Mouse (Mus musculus) myocyte (in vitro differentiated cells): ENCODE results near the gene Cox5a. TPM values are rescaled to one million over a fixed set of nuclear protein-coding genes. Genes with fewer than 3 reads are reported as not detected.
A peak's percentile ranks its signal among the peaks of the same experiment; 100 is the strongest.

Source experiments
- H3K27me3 ChIP-seq: one replicate; pipeline ENCODE4 v1.6.1; 2011; ENCODE audit not compliant: control insufficient read depth, insufficient read depth, insufficient read length
- H3K36me3 ChIP-seq: one replicate; pipeline ENCODE4 v1.6.1; 2011; ENCODE audit not compliant: control insufficient read depth, insufficient read depth
- H3K4me2 ChIP-seq: one replicate; pipeline ENCODE4 v1.6.1; 2011; ENCODE audit warnings: low read depth, control low read depth
- H3K4me3 ChIP-seq: one replicate; pipeline ENCODE4 v1.5.1; 2011; ENCODE audit warnings: mild to moderate bottlenecking, control low read depth, moderate library complexity
- H3K79me2 ChIP-seq: one replicate; pipeline ENCODE4 v1.6.1; 2011; ENCODE audit not compliant: control insufficient read depth, insufficient read depth
- H3ac ChIP-seq: one replicate; pipeline ENCODE4 v1.6.1; 2011; ENCODE audit not compliant: control insufficient read depth, insufficient read length
- CEBPB ChIP-seq: IDR thresholded peaks from 2 replicates; pipeline ENCODE4 v1.6.1; 2011; ENCODE audit warnings: mild to moderate bottlenecking, moderate library complexity; ENCODE audit not compliant: poor library complexity, insufficient read depth, severe bottlenecking
- E2F4 ChIP-seq: IDR thresholded peaks from one replicate; pipeline ENCODE4 v1.6.1; 2011; ENCODE audit warnings: mild to moderate bottlenecking, control low read depth, moderate library complexity; ENCODE audit not compliant: insufficient read depth
- MAX ChIP-seq: IDR thresholded peaks from one replicate; pipeline ENCODE4 v1.6.1; 2011; ENCODE audit warnings: low read depth, mild to moderate bottlenecking, control low read depth
- MYOD1 ChIP-seq, 3 experiments: IDR thresholded peaks; one replicate each; pipeline ENCODE4 v1.6.1; 2011; ENCODE audit warnings: control low read depth in 2 of 3, low read depth in 2 of 3, mild to moderate bottlenecking in 2 of 3, moderate library complexity in 1 of 3; ENCODE audit not compliant: insufficient read length in 2 of 3, control insufficient read depth in 1 of 3
- MYOG ChIP-seq, 3 experiments: IDR thresholded peaks; one replicate each; pipeline ENCODE4 v1.6.1; 2011; ENCODE audit warnings: control low read depth in 2 of 3, low read depth in 2 of 3, mild to moderate bottlenecking in 2 of 3; ENCODE audit not compliant: insufficient read length in 2 of 3, control insufficient read depth in 1 of 3, insufficient read depth in 1 of 3
- POLR2A ChIP-seq: IDR thresholded peaks from one replicate; pipeline ENCODE4 v1.6.1; 2011; ENCODE audit warnings: low read depth, mild to moderate bottlenecking, control low read depth, moderate library complexity; ENCODE audit not compliant: insufficient read length
- POLR2AphosphoS2 ChIP-seq: IDR thresholded peaks from one replicate; pipeline ENCODE4 v1.6.1; 2011; ENCODE audit warnings: low read depth, control low read depth; ENCODE audit not compliant: insufficient read length
- REST ChIP-seq: IDR thresholded peaks from one replicate; pipeline ENCODE4 v1.6.1; 2011; ENCODE audit warnings: mild to moderate bottlenecking, control low read depth, moderate library complexity; ENCODE audit not compliant: insufficient read depth, insufficient read length
- SRF ChIP-seq: IDR thresholded peaks from one replicate; pipeline ENCODE4 v1.6.1; 2011; ENCODE audit warnings: low read depth; ENCODE audit not compliant: control insufficient read depth, insufficient read length
- TCF12 ChIP-seq: IDR thresholded peaks from one replicate; pipeline ENCODE4 v1.6.1; 2011; ENCODE audit warnings: mild to moderate bottlenecking, control low read depth; ENCODE audit not compliant: poor library complexity, insufficient read depth, severe bottlenecking
- TCF3 ChIP-seq: IDR thresholded peaks from one replicate; pipeline ENCODE4 v1.6.1; 2011; ENCODE audit warnings: low read depth, control low read depth; ENCODE audit not compliant: insufficient read length
- USF1 ChIP-seq: IDR thresholded peaks from one replicate; pipeline ENCODE4 v1.6.1; 2011; ENCODE audit warnings: low read depth, mild to moderate bottlenecking, control low read depth, moderate library complexity
- polyA plus RNA-seq: library from polyadenylated mRNA; unstranded; fragments of >200 nt; fragmentation: generic; extraction: Trizol; gene quantifications from one replicate; pipeline ENCODE4 v1.2.1, GENCODE M21; 2012; ENCODE audit warnings: missing spikeins

The Cox5a gene
- polyA plus RNA-seq, 1 experiment = 780 TPM

- Histone ChIP-seq H3K79me2 (peaks cover 8% of the 10 kb centered on the region), H3ac (peak within 1 kb of the TSS; percentile 69), H3K36me3 (peaks cover 12% of the 10 kb centered on the region), H3K27me3 (no peaks in the 10 kb centered on the region), H3K4me3 (peak within 1 kb of the TSS; percentile 90), H3K4me2 (peak within 1 kb of the TSS; percentile 88)
- no peak for TF ChIP-seq USF1
- no peak for TF ChIP-seq MYOG (IDR thresholded peaks at IDR 0.05; ENCODE audit: control insufficient read depth in 1 of 3, insufficient read depth in 1 of 3, insufficient read length in 2 of 3, low read depth in 2 of 3)
- TF ChIP-seq MAX = no peak
- TF ChIP-seq POLR2AphosphoS2 = peak; percentile 86
- TF ChIP-seq TCF12 = no peak
- peak; percentile 84 for TF ChIP-seq POLR2A
- TF ChIP-seq TCF3 = no peak
- no peak for TF ChIP-seq REST
- TF ChIP-seq CEBPB = no peak
- TF ChIP-seq SRF = peak; percentile 64
- TF ChIP-seq E2F4 = peak; percentile 58
These were observed 16.1 kb downstream of the Cox5a start, which contains the start of gene Fam219b for GRCm38 (mm10) chr9:57537044-57537727. Gene Fam219b (plus strand): TSS chr9:57537528.

GRCm38 (mm10) chr9:57537728-57538181, 16.7 kb downstream of the Cox5a start:
- Histone ChIP-seq H3K36me3 (peaks cover 10% of the 10 kb centered on the region), H3K27me3 (no peaks in the 10 kb centered on the region), H3K4me2 (peak overlapping the region; percentile 82), H3K4me3 (peak overlapping the region; percentile 90), H3ac (peak overlapping the region; percentile 69), H3K79me2 (peaks cover 8% of the 10 kb centered on the region)
- peak; percentile 62 for TF ChIP-seq POLR2AphosphoS2
- no peak for TF ChIP-seq USF1

GRCm38 (mm10) chr9:57539550-57539949, 18.5 kb downstream of the Cox5a start:
- H3K4me3 ChIP-seq = no peak overlapping the region
- no peak overlapping the region for H3ac ChIP-seq
- peaks cover 13% of the 10 kb centered on the region for H3K36me3 ChIP-seq
- H3K27me3 ChIP-seq = no peaks in the 10 kb centered on the region
- H3K79me2 ChIP-seq = peaks cover 8% of the 10 kb centered on the region
- no peak for TF ChIP-seq POLR2AphosphoS2
- TF ChIP-seq TCF12 = no peak
- TF ChIP-seq E2F4 = no peak
- no peak overlapping the region for H3K4me2 ChIP-seq

GRCm38 (mm10) chr9:57541312-57541711, 20.2 kb downstream of the Cox5a start:
- TF ChIP-seq TCF12 (no peak), SRF (no peak), E2F4 (no peak), USF1 (no peak), MYOD1 (IDR thresholded peaks at IDR 0.05; ENCODE audit: control insufficient read depth in 1 of 3, insufficient read length in 2 of 3, low read depth in 2 of 3) (no peak), CEBPB (no peak), MYOG (IDR thresholded peaks at IDR 0.05; ENCODE audit: control insufficient read depth in 1 of 3, insufficient read depth in 1 of 3, insufficient read length in 2 of 3, low read depth in 2 of 3) (no peak), POLR2AphosphoS2 (no peak), REST (no peak), TCF3 (no peak), MAX (no peak), POLR2A (no peak)
- H3K27me3 ChIP-seq = no peaks in the 10 kb centered on the region
- peaks cover 8% of the 10 kb centered on the region for H3K79me2 ChIP-seq
- H3K4me2 ChIP-seq = no peak overlapping the region
- peaks cover 29% of the 10 kb centered on the region for H3K36me3 ChIP-seq
- no peak overlapping the region for H3ac ChIP-seq
- no peak overlapping the region for H3K4me3 ChIP-seq

GRCm38 (mm10) chr9:57543951-57544350, 22.9 kb downstream of the Cox5a start:
- Histone ChIP-seq H3K27me3 (no peaks in the 10 kb centered on the region), H3K79me2 (peaks cover 3% of the 10 kb centered on the region), H3ac (no peak overlapping the region), H3K4me2 (no peak overlapping the region), H3K36me3 (peaks cover 29% of the 10 kb centered on the region), H3K4me3 (no peak overlapping the region)
- TF ChIP-seq POLR2AphosphoS2 (no peak), MYOG (IDR thresholded peaks at IDR 0.05; ENCODE audit: control insufficient read depth in 1 of 3, insufficient read depth in 1 of 3, insufficient read length in 2 of 3, low read depth in 2 of 3) (no peak)
